Mouse (Mus musculus): ENCODE measurements around the gene Bach2.

DNA sequence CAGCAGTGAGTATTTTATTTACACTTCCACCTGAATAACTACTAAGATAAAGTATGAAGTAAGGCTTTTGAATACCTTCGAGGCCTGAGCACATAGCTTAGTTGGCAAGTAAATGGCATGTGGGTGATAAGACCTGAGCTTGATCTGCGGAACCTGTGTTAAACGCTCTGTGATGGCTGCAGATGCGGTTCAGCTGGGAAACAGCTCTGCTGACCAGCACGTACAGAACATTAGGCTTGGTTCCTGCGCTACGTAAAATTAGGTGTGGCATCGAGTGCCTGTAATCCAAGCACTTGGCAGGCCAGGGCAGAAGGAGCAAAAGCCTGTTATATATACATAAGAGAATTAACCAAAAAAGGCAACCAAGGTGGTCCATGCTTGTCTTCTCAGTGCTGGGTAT lies 252.6 kb downstream of the Bach2 start:
- TF ChIP-seq CTCF (IDR thresholded peaks at IDR 0.05; ENCODE audit: extremely low read depth, insufficient read depth, insufficient read length, insufficient replicate concordance) (no peak), POLR2A (IDR thresholded peaks at IDR 0.05; ENCODE audit: low read depth, low read length) (no peak)

Data from spleen, adult 2 months (tissue).